Mouse (Mus musculus) fibroblast of lung, adult 2 months (primary cell): ENCODE results near the gene Pde4dip.

Source experiments
- DNase-seq: peaks from one replicate; pipeline ENCODE4 v3.0.0-alpha.2; 2011; ENCODE audit warnings: low read depth

Gene Pde4dip

GRCm38 (mm10) chr3:97888168-97888901 lies at the start of gene Pde4dip:
Gene Pde4dip (minus strand): TSS chr3:97888707.
- DNase-seq, result no peak

GRCm38 (mm10) chr3:97937945-97938266 lies 49.4 kb upstream of the Pde4dip start:
- DNase-seq, result no peak

- DNase-seq, result no peak
These were observed 48.8 kb upstream of the Pde4dip start for GRCm38 (mm10) chr3:97937068-97937944.

- DNase-seq, result no peak
These were observed 46.1 kb upstream of the Pde4dip start for GRCm38 (mm10) chr3:97934331-97935300.

- no peak for DNase-seq
These were observed 45.3 kb upstream of the Pde4dip start for GRCm38 (mm10) chr3:97933811-97934210.

- no peak for DNase-seq
These were observed 44.7 kb upstream of the Pde4dip start for GRCm38 (mm10) chr3:97933251-97933650.

GRCm38 (mm10) chr3:97932771-97933170 lies 44.3 kb upstream of the Pde4dip start:
- no peak for DNase-seq

- no peak for DNase-seq
These were observed 43.6 kb upstream of the Pde4dip start for GRCm38 (mm10) chr3:97932131-97932530.

GRCm38 (mm10) chr3:97931310-97931885 lies 42.9 kb upstream of the Pde4dip start:
- no peak for DNase-seq

- DNase-seq, result no peak
These were observed 42.3 kb upstream of the Pde4dip start for GRCm38 (mm10) chr3:97930787-97931158.

GRCm38 (mm10) chr3:97930141-97930786 lies 41.8 kb upstream of the Pde4dip start:
- no peak for DNase-seq

- peak; percentile 77 for DNase-seq
These were observed 40.7 kb upstream of the Pde4dip start for GRCm38 (mm10) chr3:97928968-97929858.

- no peak for DNase-seq
These were observed 38.8 kb upstream of the Pde4dip start for GRCm38 (mm10) chr3:97927322-97927721.

- no peak for DNase-seq
These were observed 36.7 kb upstream of the Pde4dip start for GRCm38 (mm10) chr3:97925246-97925645.

GRCm38 (mm10) chr3:97918885-97919550 lies 30.5 kb upstream of the Pde4dip start:
- no peak for DNase-seq

- DNase-seq, result no peak
These were observed 26.6 kb upstream of the Pde4dip start for GRCm38 (mm10) chr3:97915081-97915480.

- DNase-seq, result no peak
These were observed 22.6 kb upstream of the Pde4dip start for GRCm38 (mm10) chr3:97911093-97911492.

- no peak for DNase-seq
These were observed 21.2 kb upstream of the Pde4dip start for GRCm38 (mm10) chr3:97909737-97910136.

GRCm38 (mm10) chr3:97901586-97901985 lies 13.1 kb upstream of the Pde4dip start:
- DNase-seq, result no peak
